Mouse (Mus musculus) lung, adult 10 weeks (tissue): ENCODE results near the gene Myzap. TPM values are rescaled to one million over a fixed set of nuclear protein-coding genes. Genes with fewer than 3 reads are reported as not detected.

Experiments used
- polyA plus RNA-seq: library from polyadenylated mRNA; stranded (reverse); fragments of 350-450 nt; fragmentation: Illumina TruSeq; extraction: RNeasy Lipid Tissue Mini Kit (QIAGEN cat#74804); gene quantifications from one replicate; pipeline ENCODE4 v1.2.3, GENCODE M21; 2014; ENCODE audit warnings: low read depth, low replicate concordance; ENCODE audit not compliant: insufficient read depth

Gene Myzap
- 94.1 TPM for polyA plus RNA-seq

DNA sequence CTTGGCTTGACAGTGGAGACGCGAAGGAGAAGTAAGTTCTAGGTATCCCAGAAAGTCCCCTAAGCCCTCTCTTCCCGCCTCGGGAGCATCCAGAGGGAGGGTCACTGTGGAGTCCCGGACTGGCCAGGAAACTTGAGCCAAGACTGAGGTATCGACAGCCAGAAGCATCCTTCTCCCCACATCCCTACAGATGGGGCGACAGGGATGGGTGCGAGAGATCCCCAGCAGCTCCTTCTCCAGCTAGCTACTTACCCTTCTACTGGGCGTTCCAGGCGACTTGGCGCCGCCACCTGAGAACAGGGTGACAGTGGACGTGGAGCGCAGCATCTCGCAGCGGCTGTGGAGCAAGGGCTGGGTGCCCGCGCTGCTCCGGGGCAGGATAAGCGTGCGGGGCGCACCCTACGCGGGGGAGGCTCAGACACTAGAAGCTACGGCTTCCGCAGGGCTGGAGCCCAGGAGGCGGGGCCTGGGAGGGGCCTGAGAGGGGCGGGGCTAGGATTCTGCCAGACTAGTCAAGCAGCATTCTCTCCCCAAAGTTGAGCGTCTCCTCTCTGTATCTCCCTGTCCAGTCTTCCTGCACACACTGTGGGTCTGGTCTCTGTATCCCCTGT is at the start of gene Myzap:
Gene Myzap, minus strand, starts transcription at position 423 of the 611 bp plus-strand sequence.

DNA sequence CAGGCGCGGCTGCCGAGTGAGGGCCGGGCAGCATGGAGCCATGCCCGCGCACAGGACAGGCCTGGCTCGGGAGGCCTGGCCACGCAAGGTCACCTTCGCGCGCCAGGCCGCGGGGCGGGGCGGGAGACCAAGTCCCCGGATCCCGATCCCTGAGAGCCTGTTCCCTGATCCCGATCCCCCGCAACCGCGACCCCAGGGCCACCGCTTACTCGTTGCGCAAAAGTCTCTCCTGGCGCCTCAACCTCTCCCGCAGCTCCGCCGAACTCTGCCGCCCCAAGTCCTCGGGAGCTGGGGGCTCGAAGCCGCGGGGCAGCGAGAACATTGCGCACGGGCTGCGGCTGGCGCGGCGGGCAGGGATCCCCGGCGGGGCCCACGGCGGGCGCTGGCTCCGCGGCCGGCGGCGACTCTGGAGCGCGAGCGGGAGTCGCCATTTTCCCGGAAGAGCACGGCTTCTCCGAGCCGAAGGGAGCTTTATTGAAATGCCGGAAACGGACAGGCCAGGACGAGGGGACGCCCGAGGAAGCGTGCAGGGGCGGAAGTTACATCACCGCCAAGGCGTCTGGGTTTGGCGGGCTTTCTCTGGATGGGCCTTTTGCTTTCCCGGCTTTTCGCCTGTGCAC is 106.6 kb downstream of the Myzap start, which contains the start of gene Polr2m:
Gene Polr2m, minus strand, starts transcription at position 461 of the 620 bp plus-strand sequence.

Other genes starting within 250 kb of the Myzap start
- gene Polr2m, start 106.4 kb downstream of the Myzap start, polyA plus RNA-seq = 95.4 TPM
- gene Cgnl1, start 179.2 kb upstream of the Myzap start, polyA plus RNA-seq = 23.3 TPM